Mouse (Mus musculus) stomach, postnatal 0 days (tissue): ENCODE results near the gene Nod2. TPM values are rescaled to one million over a fixed set of nuclear protein-coding genes. Genes with fewer than 3 reads are reported as not detected.
A peak's percentile ranks its signal among the peaks of the same experiment; 100 is the strongest.

Experiments used
- ATAC-seq: fragments of 200-750 bp; cut with Nextera tagmentation; 2 replicates; pipeline ENCODE4 v1.8.0; 2017; ENCODE audit not compliant: low FRiP score, low TSS enrichment
- DNase-seq: peaks from one replicate; pipeline ENCODE4 v3.0.0-alpha.2; 2016; ENCODE audit warnings: low spot score
- H3K27ac ChIP-seq: fragments of 300-500 bp; sonication (generic); replicated peaks from 2 replicates; pipeline ENCODE4 v1.5.1; 2014; ENCODE audit warnings: mild to moderate bottlenecking, control low read depth
- H3K27me3 ChIP-seq: fragments of 300-500 bp; sonication (generic); 2 replicates; pipeline ENCODE4 v1.6.1; 2014; ENCODE audit warnings: low read length; ENCODE audit not compliant: control insufficient read depth, insufficient read depth
- H3K36me3 ChIP-seq: fragments of 300-500 bp; sonication (generic); 2 replicates; pipeline ENCODE4 v1.6.1; 2014; ENCODE audit warnings: low read length, mixed read lengths; ENCODE audit not compliant: control insufficient read depth, insufficient read depth
- H3K4me1 ChIP-seq: fragments of 300-500 bp; sonication (generic); replicated peaks from 2 replicates; pipeline ENCODE4 v1.6.1; 2014; ENCODE audit warnings: antibody characterized with exemption; ENCODE audit not compliant: control insufficient read depth, insufficient read depth
- H3K4me2 ChIP-seq: fragments of 300-500 bp; sonication (generic); replicated peaks from 2 replicates; pipeline ENCODE4 v1.6.1; 2014; ENCODE audit warnings: low read depth, mild to moderate bottlenecking, control low read depth, moderate library complexity
- H3K4me3 ChIP-seq: fragments of 300-500 bp; sonication (generic); 2 replicates; pipeline ENCODE4 v1.5.1; 2014; ENCODE audit warnings: low read depth, low read length, control low read depth
- H3K9ac ChIP-seq: fragments of 300-500 bp; sonication (generic); 2 replicates; pipeline ENCODE4 v1.6.1; 2014; ENCODE audit warnings: mild to moderate bottlenecking, low read length, control low read depth, mixed read lengths
- H3K9me3 ChIP-seq: fragments of 300-500 bp; sonication (generic); 2 replicates; pipeline ENCODE4 v1.6.1; 2016; ENCODE audit warnings: low read length; ENCODE audit not compliant: control insufficient read depth
- CTCF ChIP-seq: IDR thresholded peaks from 2 replicates; pipeline ENCODE4 v1.5.1; 2016; ENCODE audit warnings: antibody characterized with exemption, low read depth, mild to moderate bottlenecking, moderate library complexity
- EP300 ChIP-seq: optimal IDR thresholded peaks from 2 replicates; pipeline ENCODE3; 2016; ENCODE audit warnings: antibody characterized with exemption
- WGBS: fragments of 180-500 bp; shearing (Covaris S2); extraction: QIAGEN DNeasy Blood & Tissue Kit; methylation state at CpG from one replicate; pipeline ENCODE4 v1.1.7; 2014; 5-methylcytosine and 5-hydroxymethylcytosine counted together
- polyA plus RNA-seq: library from polyadenylated mRNA; unstranded; fragments of >200 nt; fragmentation: Nextera tagmentation; extraction: Ambion mirVana; gene quantifications from 2 replicates; pipeline ENCODE4 v1.2.1, GENCODE M21; 2015

Nod2 gene
- polyA plus RNA-seq, 1 experiment from 2014 or later, result 0.12 TPM

- Histone ChIP-seq H3K36me3 (no peaks in the 10 kb centered on the region), H3K4me2 (peak overlapping the region; percentile 78), H3K4me1 (0 out of 2 replicates have a peak, but pooled peaks cover 3% of the 10 kb centered on the region), H3K4me3 (peak overlapping the region; percentile 42), H3K9me3 (no peaks in the 10 kb centered on the region), H3K27me3 (no peaks in the 10 kb centered on the region), H3K27ac (peak overlapping the region; percentile 61), H3K9ac (peak overlapping the region; percentile 71)
- ATAC-seq, result peak; percentile 90
- WGBS, result under 1% methylated on average over 103 of the region's 105 CpGs
- peak; percentile 82 for DNase-seq
- no peak for TF ChIP-seq EP300
- peak; percentile 36 for TF ChIP-seq CTCF
Observed at GRCm38 (mm10) chr8:88627265-88627991, 19.7 kb upstream of the Nod2 start.

DNA sequence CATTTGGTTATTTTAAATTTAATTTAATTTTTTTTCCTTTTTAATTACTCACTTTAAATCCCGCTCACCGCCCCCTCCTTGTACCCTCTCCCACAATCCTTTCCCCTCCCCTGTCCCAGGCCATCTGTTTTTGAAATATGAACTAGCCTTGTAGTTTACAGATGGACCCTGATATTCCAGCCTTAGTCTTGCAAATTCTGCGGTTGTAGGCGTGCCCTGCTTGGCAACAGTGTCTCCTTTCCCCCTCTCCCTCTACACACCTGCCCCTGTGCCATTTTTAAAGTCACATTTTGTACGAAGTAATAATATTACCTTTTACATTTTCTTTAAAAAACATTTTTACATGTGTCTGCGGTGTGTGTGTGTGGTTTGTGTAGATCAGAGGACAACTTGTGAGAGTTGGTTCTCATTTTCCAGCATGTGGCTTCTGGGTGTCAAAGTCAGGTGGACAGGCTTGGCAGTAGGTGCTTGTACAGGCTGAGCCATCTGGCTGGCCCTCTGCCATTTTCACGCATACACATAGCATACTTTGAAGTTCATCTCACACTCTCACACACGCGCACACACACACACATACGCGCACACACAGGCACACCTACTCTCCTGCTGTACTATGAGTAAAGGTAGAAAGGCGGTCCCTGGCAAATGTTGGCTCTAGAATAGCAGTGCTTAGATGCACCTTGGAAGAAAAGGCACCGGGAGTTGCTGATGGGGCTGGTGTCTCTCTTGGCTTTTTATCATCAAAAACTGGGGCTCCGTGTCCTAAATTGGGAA lies 18.9 kb upstream of the Nod2 start:
- Histone ChIP-seq H3K27me3 (no peaks in the 10 kb centered on the region), H3K4me3 (peak overlapping the region; percentile 42), H3K4me2 (peak overlapping the region; percentile 78), H3K36me3 (no peaks in the 10 kb centered on the region), H3K4me1 (0 out of 2 replicates have a peak, but pooled peaks cover 3% of the 10 kb centered on the region), H3K27ac (no peak overlapping the region), H3K9me3 (no peaks in the 10 kb centered on the region), H3K9ac (peak overlapping the region; percentile 71; the same call in 1 of the 2 replicates)
- ATAC-seq (no peak), DNase-seq (no peak)
- no peak for TF ChIP-seq EP300
- no peak for TF ChIP-seq CTCF
- 61% methylated on average over 14 of the region's 14 CpGs for WGBS

DNA sequence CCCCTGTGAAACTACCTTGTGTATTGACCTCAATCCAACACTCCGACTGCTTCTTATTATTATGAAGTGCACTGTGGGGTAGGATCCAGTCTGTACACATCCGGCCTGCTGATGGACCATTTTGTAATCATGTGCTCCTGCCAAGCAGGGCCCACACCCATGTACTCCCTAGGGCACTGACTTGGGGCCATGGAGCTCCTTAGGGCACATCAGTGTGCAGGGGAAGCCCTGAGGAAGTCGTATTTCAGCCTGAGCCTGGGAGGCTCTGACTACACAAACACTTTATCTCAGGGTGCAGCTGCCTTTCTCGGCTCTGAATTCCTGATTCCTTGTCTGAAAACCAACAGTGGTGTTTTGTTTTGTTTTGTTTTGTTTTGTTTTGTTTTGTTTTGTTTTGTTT lies 16.9 kb upstream of the Nod2 start:
- Histone ChIP-seq H3K4me2 (no peak overlapping the region), H3K27me3 (no peaks in the 10 kb centered on the region), H3K4me1 (0 out of 2 replicates have a peak, but pooled peaks cover 3% of the 10 kb centered on the region), H3K9ac (no peak overlapping the region), H3K9me3 (no peaks in the 10 kb centered on the region), H3K27ac (no peak overlapping the region), H3K4me3 (no peak overlapping the region), H3K36me3 (no peaks in the 10 kb centered on the region)
- DNase-seq (no peak), ATAC-seq (no peak)
- TF ChIP-seq EP300, result no peak
- no peak for TF ChIP-seq CTCF
- WGBS, result 74% methylated on average over 4 of the region's 4 CpGs

DNA sequence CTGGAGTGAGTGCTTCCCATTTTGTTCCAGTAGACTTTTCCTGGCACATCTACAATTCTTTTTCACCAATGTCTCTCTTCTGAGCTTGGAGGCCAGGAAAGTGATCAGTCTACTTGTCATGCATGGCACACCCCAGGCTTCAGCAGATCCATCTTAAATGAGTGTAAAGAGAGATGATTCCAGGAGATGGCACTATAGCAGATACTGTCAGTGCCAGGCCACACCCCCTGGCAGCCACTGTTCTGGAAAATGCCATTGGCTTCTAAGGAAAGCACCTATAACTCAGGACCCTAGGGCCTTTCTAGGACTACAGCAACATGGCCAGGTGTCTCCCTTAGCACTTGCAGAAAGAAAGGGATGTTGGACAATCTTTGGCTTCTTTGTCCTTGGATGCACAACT lies 16.0 kb upstream of the Nod2 start:
- H3K4me2 ChIP-seq, result no peak overlapping the region
- no peak overlapping the region for H3K27ac ChIP-seq
- H3K9ac ChIP-seq, result no peak overlapping the region
- TF ChIP-seq CTCF (peak; percentile 53), EP300 (no peak)
- no peak for ATAC-seq
- 0 out of 2 replicates have a peak, but pooled peaks cover 3% of the 10 kb centered on the region for H3K4me1 ChIP-seq
- no peak overlapping the region for H3K4me3 ChIP-seq
- H3K9me3 ChIP-seq, result no peaks in the 10 kb centered on the region
- H3K36me3 ChIP-seq, result no peaks in the 10 kb centered on the region
- no peak for DNase-seq
- H3K27me3 ChIP-seq, result no peaks in the 10 kb centered on the region

DNA sequence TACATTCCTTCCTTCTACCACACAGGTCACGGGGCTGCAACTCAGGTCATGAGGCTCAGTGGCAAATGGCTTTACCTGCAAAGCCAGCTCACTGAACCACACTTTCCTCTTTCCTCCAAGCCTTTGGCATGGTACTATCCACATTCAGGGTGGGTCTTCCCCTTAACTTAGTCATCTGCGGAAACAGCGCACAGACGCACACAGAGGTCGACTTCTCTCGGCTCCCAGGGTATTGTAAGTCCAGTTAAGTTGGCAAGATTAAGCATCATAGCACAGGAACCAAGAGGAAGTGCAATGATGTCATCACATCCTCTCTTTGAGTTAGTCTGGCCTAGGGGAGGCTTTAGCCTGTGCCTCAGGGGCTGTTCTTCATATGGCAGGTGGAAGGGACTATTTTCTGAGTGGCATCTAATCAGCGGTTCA lies 13.8 kb upstream of the Nod2 start:
- Histone ChIP-seq H3K27me3 (no peaks in the 10 kb centered on the region), H3K4me2 (no peak overlapping the region), H3K9ac (no peak overlapping the region), H3K9me3 (no peaks in the 10 kb centered on the region), H3K36me3 (no peaks in the 10 kb centered on the region), H3K4me1 (no peaks in the 10 kb centered on the region), H3K27ac (no peak overlapping the region), H3K4me3 (no peak overlapping the region)
- DNase-seq, result no peak
- 76% methylated on average over 7 of the region's 7 CpGs for WGBS
- TF ChIP-seq CTCF (no peak), EP300 (no peak)
- 0 out of 2 replicates have a peak, but pooled peaks have one; percentile 30 for ATAC-seq
